Mouse (Mus musculus): ENCODE results near the gene Dlat. TPM values are rescaled to one million over a fixed set of nuclear protein-coding genes. Genes with fewer than 3 reads are reported as not detected.
A peak's percentile ranks its signal among the peaks of the same experiment; 100 is the strongest.

The Dlat gene
- polyA plus RNA-seq, 1 experiment from 2014 or later, result 54.9 TPM

DNA sequence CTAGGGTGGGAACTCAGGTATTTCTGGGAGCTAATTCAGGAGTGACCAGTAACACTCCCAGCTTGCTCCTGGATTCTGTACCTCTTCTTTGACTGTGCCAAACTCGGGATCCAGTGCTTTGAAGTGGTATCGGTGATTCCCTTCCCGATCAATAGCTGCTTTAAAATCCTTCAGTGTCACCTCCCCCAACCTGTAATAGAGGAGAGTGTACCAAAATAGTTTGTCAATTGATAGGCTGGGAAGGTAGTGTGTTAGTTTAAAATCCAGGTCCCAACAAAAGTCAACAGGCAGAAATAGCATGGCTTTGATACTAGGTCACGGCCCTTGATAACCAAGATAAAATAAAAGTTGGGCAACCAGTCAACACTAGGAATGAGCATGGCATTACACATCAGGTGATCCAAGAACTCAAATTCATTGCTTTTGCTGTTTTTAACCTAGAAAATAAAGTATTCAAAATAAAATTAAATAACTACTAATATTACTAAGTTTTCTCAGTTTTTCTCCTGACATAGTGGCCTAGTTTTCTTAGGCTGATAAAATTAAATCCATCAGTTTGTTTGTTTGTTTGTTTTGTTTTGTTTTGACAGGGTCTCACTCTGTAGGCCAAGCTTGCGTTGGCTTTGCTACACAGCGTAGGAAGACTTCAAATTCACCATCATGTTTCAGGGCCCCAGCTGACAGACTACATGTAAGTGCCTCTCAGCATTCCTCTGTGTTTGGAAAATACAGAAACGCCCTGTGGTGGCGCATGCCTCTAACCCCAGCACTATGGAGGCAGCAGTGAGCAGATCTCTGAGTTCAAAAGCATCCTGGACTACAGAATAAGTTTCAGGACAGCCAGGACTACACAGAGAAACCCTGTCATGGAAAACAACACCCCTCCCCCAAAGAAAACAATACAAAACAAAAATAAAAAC is 8.3 kb upstream of the Dlat start:
- WGBS, result 85% methylated on average over 8 of the region's 8 CpGs
- Histone ChIP-seq H3K4me1 (ENCODE audit: control insufficient read depth, insufficient read depth, low read length) (no peaks in the 10 kb centered on the region), H3K4me3 (replicated peaks; ENCODE audit: low read depth, low read length) (no peak overlapping the region), H3K36me3 (ENCODE audit: control insufficient read depth, insufficient read depth, low read length) (peaks cover 67% of the 10 kb centered on the region), H3K27me3 (ENCODE audit: control insufficient read depth, insufficient read depth, low read length) (no peaks in the 10 kb centered on the region), H3K27ac (replicated peaks; ENCODE audit: low read depth, low read length) (no peak overlapping the region), H3K4me2 (ENCODE audit: low read length) (no peak overlapping the region), H3K9ac (replicated peaks; ENCODE audit: low read length) (no peak overlapping the region), H3K9me3 (ENCODE audit: control insufficient read depth, low read length) (no peaks in the 10 kb centered on the region)
- DNase-seq (no peak), ATAC-seq (ENCODE audit: low FRiP score, low TSS enrichment) (no peak)

DNA sequence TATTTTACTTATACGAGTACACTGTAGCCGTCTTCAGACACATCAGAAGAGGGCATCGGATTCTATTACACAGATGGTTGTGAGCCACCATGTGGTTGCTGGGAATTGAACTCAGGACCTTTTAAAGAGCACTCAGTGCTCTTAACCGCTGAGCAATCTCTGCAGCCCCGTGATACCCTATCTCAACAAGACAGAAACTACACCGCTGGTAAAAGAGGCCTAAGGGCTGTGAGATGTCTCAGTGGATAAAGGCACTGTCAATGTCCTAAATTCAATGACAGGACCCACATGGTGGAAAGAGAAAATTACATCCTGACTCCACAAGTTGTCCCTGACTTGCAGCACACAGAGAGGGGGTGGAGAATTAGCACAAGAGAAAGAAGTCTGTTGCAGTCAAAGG is 6.9 kb upstream of the Dlat start:
- DNase-seq, result no peak
- peaks cover 65% of the 10 kb centered on the region for H3K36me3 ChIP-seq (ENCODE audit: control insufficient read depth, insufficient read depth, low read length)
- no peak overlapping the region for H3K4me2 ChIP-seq (ENCODE audit: low read length)
- no peaks in the 10 kb centered on the region for H3K4me1 ChIP-seq (ENCODE audit: control insufficient read depth, insufficient read depth, low read length)
- H3K9ac ChIP-seq (replicated peaks; ENCODE audit: low read length), result no peak overlapping the region
- no peak overlapping the region for H3K27ac ChIP-seq (replicated peaks; ENCODE audit: low read depth, low read length)
- H3K9me3 ChIP-seq (ENCODE audit: control insufficient read depth, low read length), result no peaks in the 10 kb centered on the region
- ATAC-seq (ENCODE audit: low FRiP score, low TSS enrichment), result no peak
- no peak overlapping the region for H3K4me3 ChIP-seq (replicated peaks; ENCODE audit: low read depth, low read length)
- 87% methylated on average over 6 of the region's 6 CpGs for WGBS
- H3K27me3 ChIP-seq (ENCODE audit: control insufficient read depth, insufficient read depth, low read length), result no peaks in the 10 kb centered on the region

DNA sequence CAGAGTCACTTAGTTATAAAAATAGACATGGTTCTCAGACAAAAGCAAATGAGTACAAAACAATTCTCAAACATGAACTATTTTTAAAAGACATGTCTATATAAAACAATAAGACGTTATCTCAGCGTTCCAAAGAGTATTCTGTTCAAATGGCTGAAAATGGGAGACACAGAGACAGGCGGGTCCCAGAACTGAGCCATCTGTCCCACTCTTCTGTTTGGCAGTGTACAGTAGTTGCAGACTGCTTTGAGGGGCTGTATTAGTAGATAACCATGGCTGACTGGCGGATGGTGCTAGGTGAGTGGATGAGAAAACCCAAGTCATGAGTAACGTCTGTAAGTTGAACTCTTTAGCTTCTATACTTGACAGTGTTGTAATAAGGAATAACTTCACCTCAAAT is 5.2 kb upstream of the Dlat start:
- Histone ChIP-seq H3K4me1 (ENCODE audit: control insufficient read depth, insufficient read depth, low read length) (peaks cover 4% of the 10 kb centered on the region; the same call in 1 of the 2 replicates), H3K9me3 (ENCODE audit: control insufficient read depth, low read length) (no peaks in the 10 kb centered on the region), H3K36me3 (ENCODE audit: control insufficient read depth, insufficient read depth, low read length) (peaks cover 61% of the 10 kb centered on the region), H3K27me3 (ENCODE audit: control insufficient read depth, insufficient read depth, low read length) (no peaks in the 10 kb centered on the region), H3K27ac (replicated peaks; ENCODE audit: low read depth, low read length) (no peak overlapping the region), H3K4me2 (ENCODE audit: low read length) (no peak overlapping the region), H3K4me3 (replicated peaks; ENCODE audit: low read depth, low read length) (no peak overlapping the region), H3K9ac (replicated peaks; ENCODE audit: low read length) (no peak overlapping the region)
- ATAC-seq (ENCODE audit: low FRiP score, low TSS enrichment) (no peak), DNase-seq (no peak)
- WGBS, result 91% methylated on average over 5 of the region's 5 CpGs

DNA sequence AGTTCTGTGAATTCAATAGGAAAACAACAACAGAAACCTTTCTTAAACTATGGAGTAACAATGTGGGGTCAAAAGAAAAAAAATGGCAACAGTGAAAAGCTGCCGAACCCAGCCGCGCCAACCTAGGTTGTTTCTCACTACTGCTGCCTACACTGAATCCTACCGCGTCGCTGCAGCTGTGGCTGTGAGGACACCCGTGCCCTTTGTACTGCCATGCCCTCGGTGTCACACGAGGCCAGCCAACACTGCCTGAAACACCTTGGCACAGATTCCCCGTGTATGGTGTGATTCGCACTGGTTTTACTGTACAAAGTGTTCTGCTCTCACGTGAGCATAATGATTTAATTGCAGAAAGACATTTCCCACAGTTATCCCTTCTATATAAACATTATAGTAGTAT is 851 bp upstream of the Dlat start:
- Histone ChIP-seq H3K4me1 (ENCODE audit: control insufficient read depth, insufficient read depth, low read length) (peaks cover 12% of the 10 kb centered on the region; the same call in 1 of the 2 replicates), H3K9me3 (ENCODE audit: control insufficient read depth, low read length) (no peaks in the 10 kb centered on the region), H3K27me3 (ENCODE audit: control insufficient read depth, insufficient read depth, low read length) (no peaks in the 10 kb centered on the region), H3K4me2 (ENCODE audit: low read length) (peak overlapping the region; percentile 82), H3K36me3 (ENCODE audit: control insufficient read depth, insufficient read depth, low read length) (peaks cover 40% of the 10 kb centered on the region), H3K4me3 (replicated peaks; ENCODE audit: low read depth, low read length) (peak overlapping the region; percentile 91), H3K27ac (replicated peaks; ENCODE audit: low read depth, low read length) (no peak overlapping the region), H3K9ac (replicated peaks; ENCODE audit: low read length) (peak overlapping the region; percentile 90; the same call in 1 of the 2 replicates)
- DNase-seq (peak; percentile 29), ATAC-seq (ENCODE audit: low FRiP score, low TSS enrichment) (no peak)
- 24% methylated on average over 12 of the region's 12 CpGs for WGBS

DNA sequence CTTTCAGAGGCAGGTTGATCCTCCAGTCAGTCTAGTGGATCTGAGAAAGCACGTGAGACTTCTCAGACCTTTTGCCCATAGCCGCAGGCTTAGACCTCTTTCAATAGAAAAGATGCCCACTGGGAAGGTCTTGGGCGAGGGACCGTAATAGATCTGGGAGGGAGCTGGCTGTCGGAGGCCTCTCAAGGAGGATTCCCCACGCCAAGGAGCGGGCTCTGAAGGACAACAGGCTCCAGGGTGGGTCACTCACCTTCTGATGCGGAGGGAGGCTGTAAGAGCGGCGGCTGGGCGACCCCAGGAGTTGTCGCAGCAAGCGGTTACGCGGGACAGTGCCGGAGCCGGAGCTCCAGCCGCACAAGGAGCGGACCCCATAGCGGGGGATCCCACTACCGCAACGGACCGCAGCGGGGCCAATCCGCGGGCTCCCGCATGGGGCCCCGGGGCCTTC is 615 bp downstream of the Dlat start:
- Histone ChIP-seq H3K9ac (replicated peaks; ENCODE audit: low read length) (peak overlapping the region; percentile 90), H3K4me3 (replicated peaks; ENCODE audit: low read depth, low read length) (peak overlapping the region; percentile 91), H3K36me3 (ENCODE audit: control insufficient read depth, insufficient read depth, low read length) (peaks cover 38% of the 10 kb centered on the region), H3K27me3 (ENCODE audit: control insufficient read depth, insufficient read depth, low read length) (no peaks in the 10 kb centered on the region), H3K9me3 (ENCODE audit: control insufficient read depth, low read length) (no peaks in the 10 kb centered on the region), H3K27ac (replicated peaks; ENCODE audit: low read depth, low read length) (peak overlapping the region; percentile 86), H3K4me1 (ENCODE audit: control insufficient read depth, insufficient read depth, low read length) (peaks cover 12% of the 10 kb centered on the region; the same call in 1 of the 2 replicates), H3K4me2 (ENCODE audit: low read length) (peak overlapping the region; percentile 82)
- ATAC-seq (ENCODE audit: low FRiP score, low TSS enrichment) (peak; percentile 49; the same call in 1 of the 2 replicates), DNase-seq (peak; percentile 53)
- WGBS, result 0% methylated on average over 28 of the region's 28 CpGs

DNA sequence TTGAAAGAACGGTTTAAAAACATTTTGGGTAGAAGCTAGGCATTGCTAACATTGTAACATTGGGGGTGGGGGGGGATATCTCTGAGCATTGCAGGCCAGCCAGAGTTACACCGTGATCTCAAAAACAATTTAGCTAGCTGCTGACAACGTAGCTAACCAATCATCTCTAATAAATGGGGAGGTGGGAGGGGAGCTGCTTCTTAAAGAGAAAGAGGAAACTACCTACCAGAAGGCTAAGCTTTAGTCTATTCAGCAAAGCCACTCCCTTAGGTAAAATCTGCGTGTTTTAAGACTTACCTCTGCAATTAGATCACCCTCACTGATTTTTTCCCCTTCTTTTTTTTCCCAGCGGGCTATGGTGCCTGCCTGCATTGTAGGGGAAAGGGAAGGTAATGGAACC is 1.2 kb downstream of the Dlat start:
- Histone ChIP-seq H3K27me3 (ENCODE audit: control insufficient read depth, insufficient read depth, low read length) (no peaks in the 10 kb centered on the region), H3K4me1 (ENCODE audit: control insufficient read depth, insufficient read depth, low read length) (peaks cover 12% of the 10 kb centered on the region; the same call in 1 of the 2 replicates), H3K9me3 (ENCODE audit: control insufficient read depth, low read length) (no peaks in the 10 kb centered on the region), H3K36me3 (ENCODE audit: control insufficient read depth, insufficient read depth, low read length) (peaks cover 38% of the 10 kb centered on the region), H3K9ac (replicated peaks; ENCODE audit: low read length) (peak overlapping the region; percentile 90), H3K27ac (replicated peaks; ENCODE audit: low read depth, low read length) (peak overlapping the region; percentile 86), H3K4me3 (replicated peaks; ENCODE audit: low read depth, low read length) (peak overlapping the region; percentile 91), H3K4me2 (ENCODE audit: low read length) (peak overlapping the region; percentile 82)
- DNase-seq (peak; percentile 15), ATAC-seq (ENCODE audit: low FRiP score, low TSS enrichment) (no peak)
- 35% methylated on average over 5 of the region's 5 CpGs for WGBS

DNA sequence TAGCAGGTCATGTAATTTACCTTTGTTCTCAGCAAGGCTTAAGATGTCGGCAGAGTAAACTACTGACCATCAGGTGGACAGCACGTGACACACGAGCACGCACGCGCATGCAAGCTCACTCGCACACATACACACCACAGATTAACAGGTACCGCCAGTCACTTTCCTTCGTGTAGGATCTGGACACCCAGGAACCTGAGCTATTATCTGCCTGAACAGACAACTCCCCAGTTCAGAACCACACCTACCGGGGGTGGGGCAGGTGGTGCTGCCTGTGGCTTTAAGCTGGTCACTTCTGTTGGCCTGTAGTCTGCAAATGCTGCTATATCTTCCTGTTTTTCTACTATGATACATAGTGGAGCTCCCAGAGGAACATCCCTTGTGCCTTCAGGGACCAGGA is 9.1 kb downstream of the Dlat start:
- H3K4me2 ChIP-seq (ENCODE audit: low read length), result no peak overlapping the region
- DNase-seq (no peak), ATAC-seq (ENCODE audit: low FRiP score, low TSS enrichment) (no peak)
- H3K9me3 ChIP-seq (ENCODE audit: control insufficient read depth, low read length), result no peaks in the 10 kb centered on the region
- H3K27ac ChIP-seq (replicated peaks; ENCODE audit: low read depth, low read length), result no peak overlapping the region
- peaks cover 94% of the 10 kb centered on the region for H3K36me3 ChIP-seq (ENCODE audit: control insufficient read depth, insufficient read depth, low read length)
- WGBS, result 96% methylated on average over 10 of the region's 10 CpGs
- H3K4me3 ChIP-seq (replicated peaks; ENCODE audit: low read depth, low read length), result no peak overlapping the region
- no peak overlapping the region for H3K9ac ChIP-seq (replicated peaks; ENCODE audit: low read length)
- H3K27me3 ChIP-seq (ENCODE audit: control insufficient read depth, insufficient read depth, low read length), result no peaks in the 10 kb centered on the region
- H3K4me1 ChIP-seq (ENCODE audit: control insufficient read depth, insufficient read depth, low read length), result no peaks in the 10 kb centered on the region

DNA sequence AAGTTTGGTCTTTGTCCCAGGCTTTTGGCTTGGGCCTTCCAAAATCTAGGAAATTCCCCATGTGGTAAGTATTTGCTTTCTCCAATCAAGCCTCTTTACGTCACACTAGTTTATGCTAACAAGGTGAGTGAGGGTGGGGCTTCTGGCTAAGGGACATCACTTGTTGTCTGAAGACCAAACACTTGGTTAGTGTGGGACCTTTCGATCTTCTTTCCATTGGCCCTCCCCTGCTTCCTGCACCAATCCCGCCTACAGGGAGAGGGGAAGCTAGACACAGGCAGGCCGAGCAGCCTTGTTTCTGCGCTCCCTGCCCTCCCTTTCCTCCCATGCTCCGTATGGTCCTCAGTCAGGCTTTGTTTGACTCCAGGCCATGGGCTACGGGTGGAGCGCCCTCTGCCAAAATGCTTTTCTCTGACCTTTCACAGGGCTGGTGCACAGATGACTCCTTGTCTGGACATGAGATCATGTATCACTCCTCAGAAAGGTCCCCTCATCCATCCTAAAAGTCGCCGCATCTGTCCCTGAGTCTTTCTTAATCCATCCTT is 12.7 kb downstream of the Dlat start:
- Histone ChIP-seq H3K4me1 (ENCODE audit: control insufficient read depth, insufficient read depth, low read length) (no peaks in the 10 kb centered on the region), H3K27ac (replicated peaks; ENCODE audit: low read depth, low read length) (no peak overlapping the region), H3K4me2 (ENCODE audit: low read length) (no peak overlapping the region), H3K9ac (replicated peaks; ENCODE audit: low read length) (no peak overlapping the region), H3K36me3 (ENCODE audit: control insufficient read depth, insufficient read depth, low read length) (peaks cover 95% of the 10 kb centered on the region), H3K4me3 (replicated peaks; ENCODE audit: low read depth, low read length) (no peak overlapping the region), H3K9me3 (ENCODE audit: control insufficient read depth, low read length) (no peaks in the 10 kb centered on the region), H3K27me3 (ENCODE audit: control insufficient read depth, insufficient read depth, low read length) (no peaks in the 10 kb centered on the region)
- ATAC-seq (ENCODE audit: low FRiP score, low TSS enrichment) (no peak), DNase-seq (no peak)
- WGBS, result 78% methylated on average over 10 of the region's 10 CpGs

Measured in midbrain, embryonic 14.5 days (tissue).